Mouse (Mus musculus): ENCODE results near the gene Sdha.

The Sdha gene

GRCm38 (mm10) chr13:74302050-74303037, 47.7 kb downstream of the Sdha start:
- DNase-seq (ENCODE audit: low spot score in 2 of 2) = no peak

DNA sequence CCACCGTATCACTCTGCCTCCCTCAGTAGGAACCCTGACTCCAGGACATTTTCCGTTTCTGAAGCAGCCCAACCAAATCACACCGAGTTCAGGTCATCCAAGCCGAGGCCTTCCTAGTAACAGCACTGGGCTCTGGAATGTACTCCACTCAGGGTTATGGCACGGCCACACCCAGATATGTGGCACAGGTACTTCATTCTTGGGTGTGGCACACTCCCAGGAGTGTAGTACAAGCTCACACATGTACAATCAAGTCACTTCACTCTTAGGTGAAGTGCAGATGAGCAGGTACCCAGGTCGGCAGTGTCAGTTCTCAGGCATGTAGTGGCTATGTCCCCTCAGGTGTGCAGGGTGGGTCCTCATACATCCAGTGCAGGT, 48.5 kb downstream of the Sdha start:
- no peak for DNase-seq (ENCODE audit: low spot score in 2 of 2)

DNA sequence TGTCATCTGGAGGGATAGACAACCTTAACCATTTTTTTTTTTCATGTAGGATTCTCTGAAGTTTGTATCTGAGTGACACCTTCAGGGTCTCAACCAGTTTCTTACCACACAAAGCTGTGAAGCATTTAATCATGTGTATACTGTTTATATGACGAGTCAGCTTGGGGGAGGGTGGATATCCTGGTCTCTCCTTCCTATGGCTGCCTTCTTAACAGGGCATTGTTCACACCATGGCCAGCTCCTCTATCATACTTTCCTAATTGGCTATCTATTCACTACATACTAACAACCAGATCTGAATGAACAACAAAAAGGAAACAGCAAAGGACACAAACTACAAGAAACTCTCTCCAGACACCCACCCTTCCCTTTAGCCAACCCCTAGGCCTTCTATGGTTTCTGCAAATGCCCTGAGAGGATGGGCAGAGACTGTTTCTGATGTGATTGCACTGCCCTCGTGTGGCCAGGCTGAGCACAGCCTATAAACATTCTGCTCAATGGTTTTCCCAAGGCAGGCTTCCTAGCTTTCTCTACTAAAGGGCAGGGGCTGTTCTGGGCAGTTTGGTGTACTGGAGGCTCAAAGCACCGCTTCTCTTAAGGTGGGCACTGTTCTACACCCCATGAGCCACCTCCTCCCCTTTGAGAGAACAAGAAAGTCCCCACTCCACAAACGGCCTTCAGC, 49.0 kb downstream of the Sdha start:
- DNase-seq (ENCODE audit: low spot score in 2 of 2) = peak; percentile 21 to 53

DNA sequence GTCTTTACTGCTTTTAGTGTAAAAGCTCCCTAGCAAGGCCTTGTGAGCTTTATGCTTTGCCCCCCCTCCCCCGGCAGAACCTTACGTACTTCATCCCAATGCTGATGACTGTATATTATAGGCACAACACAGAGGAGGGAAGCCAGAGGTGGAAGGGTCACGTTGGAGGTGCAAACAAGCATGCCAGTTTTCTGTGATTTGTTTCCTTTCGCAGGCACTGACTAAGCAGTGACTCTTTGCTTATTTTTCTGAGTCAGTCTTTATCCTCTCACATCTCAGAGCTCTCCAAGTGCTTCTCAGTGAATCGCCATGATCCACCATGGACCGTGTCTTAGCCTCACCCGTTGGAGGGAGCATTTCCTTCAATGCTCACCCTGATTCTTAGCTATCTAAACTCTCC, 53.7 kb downstream of the Sdha start:
- no peak for DNase-seq (ENCODE audit: low spot score in 2 of 2)

- DNase-seq (ENCODE audit: low spot score in 2 of 2) = peak in 1 of 2 experiments; percentile 22
Observed at GRCm38 (mm10) chr13:74292167-74292566, 57.9 kb downstream of the Sdha start, which contains the start of gene Ahrr. Ahrr (minus strand) TSS chr13:74292331.

DNA sequence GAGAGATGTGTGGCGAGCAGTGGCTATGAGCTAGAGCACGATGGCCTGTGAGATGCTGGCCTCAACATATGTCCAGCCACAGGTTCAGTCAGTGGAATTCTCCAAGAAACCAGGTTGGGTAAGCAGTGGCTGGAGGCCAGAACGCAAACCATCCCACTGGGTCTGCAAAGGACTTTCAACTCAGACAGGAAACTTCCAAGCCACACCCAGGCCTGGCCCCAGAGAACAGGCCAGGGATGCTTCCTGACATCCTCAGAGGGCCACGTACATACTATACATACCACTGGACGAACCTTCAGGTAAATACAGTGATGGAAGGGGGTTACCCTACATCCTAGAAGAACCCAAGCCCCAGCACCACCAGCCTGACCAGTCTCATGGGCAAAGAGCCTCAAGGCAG, 60.4 kb downstream of the Sdha start:
- no peak for DNase-seq (ENCODE audit: low spot score in 2 of 2)

DNA sequence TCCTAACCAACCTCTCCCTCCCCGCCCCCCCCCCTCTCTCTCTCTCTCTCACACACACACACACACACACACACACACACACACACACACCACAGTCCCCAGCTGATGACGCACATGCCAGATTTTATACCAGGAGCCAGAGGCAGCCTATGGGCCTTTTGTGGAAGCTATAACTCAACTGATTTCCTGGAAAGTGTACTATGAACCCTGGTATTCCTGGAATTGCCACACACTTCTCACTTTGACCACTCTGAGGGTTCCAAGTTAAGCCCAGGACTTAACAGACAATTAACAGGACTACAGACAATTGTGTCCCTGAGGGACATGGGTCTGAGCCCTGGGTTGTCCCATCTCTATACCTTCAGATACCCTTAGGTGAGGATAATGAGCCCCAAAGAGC, 67.8 kb downstream of the Sdha start:
- no peak for DNase-seq (ENCODE audit: low spot score in 2 of 2)

DNA sequence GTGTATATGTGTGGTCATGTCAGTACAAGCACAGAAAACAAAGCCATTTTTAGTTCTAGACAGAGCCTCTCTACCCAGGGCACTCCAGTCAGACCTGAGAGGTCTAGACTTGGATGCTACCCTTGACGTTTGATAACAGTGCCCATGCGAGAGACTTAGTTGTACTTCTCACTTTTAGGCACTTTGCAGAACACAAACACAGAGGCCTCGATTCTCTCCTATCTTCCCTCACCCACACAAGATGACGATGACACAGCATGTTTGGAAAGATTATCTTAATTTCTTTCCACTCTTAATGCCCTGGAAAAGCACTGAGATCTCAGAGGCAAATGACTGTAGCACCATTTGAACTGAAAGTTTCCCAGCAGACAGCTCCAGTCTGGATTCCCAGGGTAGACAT, 74.4 kb downstream of the Sdha start:
- no peak for DNase-seq (ENCODE audit: low spot score in 2 of 2)

Measured in heart, adult 9 months (tissue).